Mouse (Mus musculus) B cell, adult 2 months (primary cell): ENCODE measurements around the gene Lrrc4b.
A peak's percentile ranks its signal among the peaks of the same experiment; 100 is the strongest.

Experiments
- DNase-seq, 2 experiments: peaks; one replicate each; pipeline ENCODE4 v3.0.0; 2022

Lrrc4b gene

GRCm38 (mm10) chr7:44428968-44429521 lies at the start of gene Lrrc4b:
TSS of gene Lrrc4b (plus strand) at chr7:44429018.
- DNase-seq = no peak

- DNase-seq = no peak
Measured at GRCm38 (mm10) chr7:44382541-44382940, 46.3 kb upstream of the Lrrc4b start.

- DNase-seq = peak; percentile 48 to 54
Measured at GRCm38 (mm10) chr7:44383980-44384715, 44.7 kb upstream of the Lrrc4b start, which contains the start of gene Syt3. TSS of gene Syt3 (plus strand) at chr7:44384102.

DNA sequence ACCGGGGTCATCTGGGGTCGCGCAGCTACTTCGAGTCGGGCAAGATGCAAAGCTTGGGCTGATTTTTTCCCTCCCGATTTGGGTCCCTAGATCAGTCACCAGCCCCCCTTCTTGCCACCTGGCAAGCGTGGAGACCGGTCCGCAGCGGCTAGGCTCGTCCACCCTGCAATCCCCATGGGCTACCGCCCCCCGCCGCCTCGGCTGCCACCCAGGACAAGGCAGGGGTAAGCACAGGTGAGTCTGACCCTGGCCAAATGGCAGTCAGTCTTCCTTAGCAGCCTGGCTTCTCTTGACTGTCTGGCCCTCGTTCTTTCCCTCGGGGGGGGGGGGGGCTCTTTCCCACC lies 44.1 kb upstream of the Lrrc4b start:
- DNase-seq = no peak

GRCm38 (mm10) chr7:44385720-44386119 lies 43.1 kb upstream of the Lrrc4b start, which contains the start of gene 1700008O03Rik:
TSS of gene 1700008O03Rik (minus strand) at chr7:44385820.
- DNase-seq = no peak

DNA sequence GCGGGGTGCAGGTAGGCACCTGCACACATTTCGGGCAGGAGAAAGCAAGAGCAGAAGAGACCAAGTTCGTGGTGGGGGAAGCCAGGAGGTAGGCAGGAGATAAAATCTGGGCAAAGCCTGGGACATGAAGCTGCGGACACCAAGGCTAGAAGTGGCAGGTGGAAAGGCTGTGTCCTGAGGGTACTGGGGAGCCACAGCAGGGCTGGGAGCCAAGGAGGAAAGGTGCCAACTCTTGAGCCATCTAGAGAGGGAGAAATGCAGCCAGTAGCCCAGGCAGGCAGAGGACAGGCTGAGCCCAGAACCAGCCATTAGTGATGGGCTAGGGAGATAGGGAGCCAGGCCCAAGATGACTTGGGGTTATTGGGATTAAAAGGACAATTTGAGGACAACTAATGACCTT lies 37.0 kb upstream of the Lrrc4b start:
- no peak for DNase-seq

- DNase-seq = no peak
Measured at GRCm38 (mm10) chr7:44392341-44392740, 36.5 kb upstream of the Lrrc4b start.

- DNase-seq = no peak
Measured at GRCm38 (mm10) chr7:44393284-44393683, 35.5 kb upstream of the Lrrc4b start.

DNA sequence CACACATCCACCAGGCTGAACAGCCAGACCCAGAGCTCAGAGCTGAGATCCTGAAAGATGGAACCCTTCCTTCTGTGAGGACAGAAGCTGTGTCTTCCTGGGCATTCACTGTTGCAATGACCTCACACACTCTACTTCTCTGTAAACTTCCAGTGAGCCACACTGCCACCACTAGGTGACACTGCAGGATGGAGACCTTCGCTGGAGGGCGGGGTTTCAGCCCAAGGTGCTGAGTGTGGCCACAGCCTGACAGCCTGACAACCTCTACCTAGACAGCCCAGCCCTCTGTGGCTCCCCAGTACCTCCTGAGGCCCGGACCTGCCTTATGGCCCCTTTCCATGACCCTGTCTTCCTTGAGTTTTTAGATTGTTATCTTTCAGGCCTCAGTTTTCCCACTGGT lies 30.2 kb upstream of the Lrrc4b start:
- DNase-seq = peak; percentile 74 to 77

- DNase-seq = no peak
Measured at GRCm38 (mm10) chr7:44401673-44402072, 27.1 kb upstream of the Lrrc4b start.

DNA sequence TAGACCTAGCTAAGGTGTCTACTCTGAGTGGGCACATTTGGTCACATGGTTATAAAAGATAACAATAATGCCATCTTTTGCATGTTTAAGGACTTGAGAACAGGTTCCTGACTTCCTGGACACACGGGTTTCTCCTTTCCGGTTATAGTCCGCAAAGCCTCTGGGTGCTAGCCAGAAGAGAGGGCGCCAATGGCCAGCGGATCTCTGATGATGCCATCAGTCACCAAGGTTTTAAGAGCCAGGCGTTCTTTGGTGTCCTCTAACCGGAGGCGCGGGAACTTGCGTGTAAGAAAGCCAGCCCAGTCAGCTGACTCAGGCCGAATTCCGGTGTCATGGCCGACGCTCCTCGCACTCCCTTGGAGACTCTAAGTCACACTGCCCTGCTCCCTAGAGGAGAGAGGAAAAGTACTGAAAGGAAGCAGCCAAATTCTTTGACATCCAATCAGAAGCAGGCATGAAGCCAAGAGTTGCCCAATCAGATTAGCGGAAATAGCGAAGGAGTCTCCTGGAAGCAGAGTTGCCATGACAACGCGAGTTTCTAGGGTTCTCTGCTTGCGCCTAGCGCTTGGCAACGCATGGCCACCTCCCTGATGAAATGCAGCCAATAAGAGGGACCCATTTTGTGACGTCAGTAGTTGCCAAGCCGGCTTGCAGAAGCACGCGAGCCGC lies 23.3 kb upstream of the Lrrc4b start:
- DNase-seq = peak; percentile 78 to 80

DNA sequence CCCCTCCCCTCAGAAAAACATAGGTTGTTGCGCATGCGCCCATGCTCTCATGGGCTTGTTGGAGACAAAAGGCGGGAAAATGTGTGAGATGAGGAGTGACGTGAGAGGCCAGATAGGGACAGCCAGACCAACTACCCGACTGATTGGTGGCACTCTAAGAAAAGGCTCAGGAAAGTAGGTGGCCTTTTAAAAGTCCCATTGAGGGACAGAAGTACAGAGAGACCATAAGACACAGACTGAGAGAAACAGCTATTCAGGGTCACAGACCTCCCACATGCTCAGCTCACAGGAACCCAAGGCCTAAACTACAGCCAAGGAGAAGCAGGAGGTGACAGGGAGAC lies 22.8 kb upstream of the Lrrc4b start:
- DNase-seq = no peak

GRCm38 (mm10) chr7:44411144-44411543 lies 17.7 kb upstream of the Lrrc4b start:
- DNase-seq = no peak

- DNase-seq = no peak
Measured at GRCm38 (mm10) chr7:44413307-44413706, 15.5 kb upstream of the Lrrc4b start.

GRCm38 (mm10) chr7:44427666-44428065 lies 1.2 kb upstream of the Lrrc4b start:
- no peak for DNase-seq

GRCm38 (mm10) chr7:44428171-44428950 lies 457 bp upstream of the Lrrc4b start:
- DNase-seq = no peak

GRCm38 (mm10) chr7:44429534-44430488 lies 993 bp downstream of the Lrrc4b start:
- DNase-seq = no peak

DNA sequence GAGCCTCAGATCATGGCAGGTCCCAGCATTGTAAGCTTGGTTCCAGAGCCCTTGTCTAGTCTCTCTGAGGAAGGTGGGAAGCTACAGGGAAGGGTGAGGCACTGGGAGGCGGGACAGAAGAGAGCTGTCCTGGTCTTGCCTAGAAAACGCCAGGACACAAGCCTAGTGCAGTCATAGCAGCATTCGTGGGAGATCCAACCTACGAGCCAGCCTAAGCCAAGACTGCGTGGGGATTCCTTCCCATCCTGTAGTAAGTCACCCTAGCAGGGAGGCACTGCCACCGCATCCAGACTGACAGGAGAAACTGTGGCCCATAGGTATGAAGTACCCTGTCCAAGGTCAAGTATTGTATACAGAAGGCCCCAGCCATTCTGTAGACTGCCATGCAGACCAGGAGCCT lies 3.7 kb downstream of the Lrrc4b start:
- DNase-seq = no peak

GRCm38 (mm10) chr7:44433371-44433770 lies 4.6 kb downstream of the Lrrc4b start:
- DNase-seq = no peak

DNA sequence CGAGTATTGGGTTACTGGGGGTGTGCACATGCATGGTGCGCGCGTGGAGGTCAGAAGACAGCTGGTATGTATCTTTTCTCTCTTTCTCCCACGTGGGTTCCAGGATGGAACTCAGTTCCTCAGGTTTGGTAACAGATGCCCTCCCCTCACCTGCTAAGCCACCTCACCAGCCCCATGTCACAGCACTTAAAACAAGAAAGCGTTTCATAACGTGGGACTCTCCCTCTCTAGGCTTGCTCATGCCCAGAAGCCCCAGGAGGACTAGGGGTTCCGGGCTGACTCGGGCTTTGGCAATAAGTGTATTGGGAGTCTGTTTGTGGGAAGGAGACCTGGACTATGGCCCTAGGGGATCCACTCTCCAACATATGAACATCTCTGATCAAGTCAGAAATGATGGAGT lies 5.3 kb downstream of the Lrrc4b start:
- DNase-seq = no peak

- no peak for DNase-seq
Measured at GRCm38 (mm10) chr7:44435796-44436195, 7.0 kb downstream of the Lrrc4b start.

GRCm38 (mm10) chr7:44436267-44436666 lies 7.4 kb downstream of the Lrrc4b start:
- no peak for DNase-seq
